8 mouse cellular contexts compared by ENCODE assay signal in genomic region chr8:118287496-118287895, GRCm38 (mm10). TPM values are rescaled to one million over a fixed set of nuclear protein-coding genes. Genes with fewer than 3 reads are reported as not detected.
DNase-seq lines count a peak whose midpoint lies in the region; ATAC-seq and TF ChIP-seq lines count a peak whose summit lies in the region.
"Had no signal": no experiment of that assay in that cellular context is flagged by ENCODE, and none has a peak within 500 bp of the region (broad histone marks: within the 10 kb centered on the region; RNA-seq: fewer than 3 reads in every experiment).

No protein-coding gene starts in this region.

- H3K27me3 ChIP-seq in limb, embryonic 14.5 days (ENCODE audit: control insufficient read depth, insufficient read depth, low read length) = peaks cover 37% of the 10 kb centered on the region

- WGBS in limb, embryonic 14.5 days = 36% methylated on average over 9 of the region's 9 CpGs

- no peak overlapping the region for H3K4me2 ChIP-seq in limb, embryonic 14.5 days (replicated peaks; ENCODE audit: low read depth, low read length, severe bottlenecking)

- TF ChIP-seq POLR2A in brain, embryonic 14.5 days (IDR thresholded peaks at IDR 0.05; ENCODE audit: borderline replicate concordance, extremely low read depth, insufficient read depth, insufficient read length, poor library complexity, severe bottlenecking) = no peak
- TF ChIP-seq POLR2A in limb, embryonic 14.5 days (IDR thresholded peaks at IDR 0.05; ENCODE audit: borderline replicate concordance, extremely low read depth, insufficient read depth, insufficient read length) = no peak

- H3K9ac ChIP-seq in limb, embryonic 14.5 days (ENCODE audit: low read depth, low read length, severe bottlenecking) = no peak overlapping the region
- H3K9ac ChIP-seq: neural tube, embryonic 13.5 days had no signal

- ATAC-seq in frontal cortex, adult (ENCODE audit: low TSS enrichment) = peak; percentile 51; the same call in 1 of the 2 replicates
- ATAC-seq in limb, embryonic 14.5 days (ENCODE audit: low FRiP score, low read depth) = no peak

- no peaks in the 10 kb centered on the region for H3K36me3 ChIP-seq in limb, embryonic 14.5 days (ENCODE audit: control insufficient read depth, insufficient read depth, low read length)
- H3K36me3 ChIP-seq: neural tube, embryonic 13.5 days had no signal

- H3K27ac ChIP-seq in limb, embryonic 14.5 days (replicated peaks; ENCODE audit: low read depth, low read length) = no peak overlapping the region
- H3K27ac ChIP-seq: neural tube, embryonic 13.5 days had no signal

- TF ChIP-seq CTCF in brain, embryonic 14.5 days (IDR thresholded peaks at IDR 0.05; ENCODE audit: borderline replicate concordance, extremely low read depth, insufficient read depth, insufficient read length) = peak; percentile 67

- no peak overlapping the region for H3K4me3 ChIP-seq in limb, embryonic 14.5 days (replicated peaks; ENCODE audit: low read length)

- no peaks in the 10 kb centered on the region for H3K9me3 ChIP-seq in limb, embryonic 14.5 days (ENCODE audit: control insufficient read depth, low read length)
- H3K9me3 ChIP-seq: neural tube, embryonic 13.5 days had no signal

- DNase-seq in layer of hippocampus, adult 11-12 months (ENCODE audit: low spot score) = peak; percentile 56
- no peak for DNase-seq in layer of hippocampus, adult 9-10 months (ENCODE audit: low spot score)
- peak; percentile 85 for DNase-seq in brain, embryonic 14.5 days (ENCODE audit: low read depth)
- DNase-seq in limb, embryonic 14.5 days (ENCODE audit: low spot score) = peak; percentile 36
- no peak for DNase-seq in ovary, postnatal 14 days (ENCODE audit: low spot score)
- no peak for DNase-seq in adrenal gland, adult 18-20 months (ENCODE audit: low spot score in 2 of 2)

- H3K4me1 ChIP-seq in limb, embryonic 14.5 days (ENCODE audit: control insufficient read depth, insufficient read depth, low read length) = peaks cover 7% of the 10 kb centered on the region; the same call in 1 of the 2 replicates

RNA-seq across cellular contexts. Expression of gene Cdh13, which starts 4.0 kb away (rescaled TPM):
- 34.4 and 58.5 TPM in 2 replicates for polyA plus RNA-seq in brain, embryonic 14.5 days (2012; rRNA removed)
- polyA plus RNA-seq in limb, embryonic 14.5 days (2012; rRNA removed) = 9.3 and 10.0 TPM in 2 replicates
- polyA plus RNA-seq in limb, embryonic 14.5 days (2014; fragmentation: Nextera tagmentation; extraction: Ambion mirVana) = 22.7 and 25.2 TPM in 2 replicates
- 10 to 100 TPM in 1 of 2 experiments, 1 to 10 TPM in 1; 5.9 to 12.6 TPM for total RNA-seq in adrenal gland, adult 18-20 months (2021)

Comparison
In these comparisons a context has a peak if more than half of its experiments do, and no peak if none do; other contexts are left out.
1. DNase-seq: peak in layer of hippocampus, adult 11-12 months (single experiment), brain, embryonic 14.5 days (single experiment) and limb, embryonic 14.5 days (single experiment); none in layer of hippocampus, adult 9-10 months (single experiment), ovary, postnatal 14 days (single experiment) and adrenal gland, adult 18-20 months (0 of 2).